Mouse (Mus musculus) gastrocnemius, adult 8-10 months (tissue): Measurements from ENCODE around the gene Olfr66. TPM values are rescaled to one million over a fixed set of nuclear protein-coding genes. Genes with fewer than 3 reads are reported as not detected.

ENCODE experiments used
- total RNA-seq, 4 experiments: library from RNA; stranded (reverse); gene quantifications; 2 replicates each; pipeline ENCODE4 v1.2.4; 2022

The Olfr66 gene
- total RNA-seq, 4 experiments from 2014 or later, result not detected

Other genes with a start within 250 kb of the Olfr66 start
- not detected for gene Olfr622, start 243.6 kb downstream of the Olfr66 start, total RNA-seq
- gene Olfr623, start 222.6 kb downstream of the Olfr66 start, total RNA-seq, result not detected
- gene Olfr624, start 215.1 kb downstream of the Olfr66 start, total RNA-seq, result not detected
- gene Olfr625-ps1, start 203.5 kb downstream of the Olfr66 start, total RNA-seq, result not detected
- not detected for gene Olfr243, start 171.6 kb downstream of the Olfr66 start, total RNA-seq
- gene Olfr628, start 155.9 kb downstream of the Olfr66 start, total RNA-seq, result not detected
- not detected for gene Olfr629, start 141.3 kb downstream of the Olfr66 start, total RNA-seq
- not detected for gene Olfr630, start 128.9 kb downstream of the Olfr66 start, total RNA-seq
- not detected for gene Olfr69, start 114.7 kb downstream of the Olfr66 start, total RNA-seq
- not detected for gene Olfr68, start 106.6 kb downstream of the Olfr66 start, total RNA-seq
- not detected for gene Olfr67, start 94.4 kb downstream of the Olfr66 start, total RNA-seq
- gene Hbb-bt, start 72.3 kb downstream of the Olfr66 start, total RNA-seq, result 10 to 100 TPM; 11.6 to 30.4 (median 18.8) TPM
- 100 to 1,000 TPM; 150 to 315 (median 224) TPM for gene Hbb-bs, start 58.2 kb downstream of the Olfr66 start, total RNA-seq
- not detected for gene Hbb-bh2, start 45.7 kb downstream of the Olfr66 start, total RNA-seq
- gene Hbb-bh1, start 43.1 kb downstream of the Olfr66 start, total RNA-seq, result not detected
- not detected for gene Hbb-y, start 33.0 kb downstream of the Olfr66 start, total RNA-seq
- not detected for gene Olfr64, start 8.2 kb upstream of the Olfr66 start, total RNA-seq
- gene Olfr65, start 17.2 kb upstream of the Olfr66 start, total RNA-seq, result not detected
- not detected for gene Olfr631, start 42.6 kb upstream of the Olfr66 start, total RNA-seq
- gene Olfr632, start 48.1 kb upstream of the Olfr66 start, total RNA-seq, result not detected
- gene Olfr633, start 58.2 kb upstream of the Olfr66 start, total RNA-seq, result not detected
- not detected for gene Olfr635, start 84.9 kb upstream of the Olfr66 start, total RNA-seq
- not detected for gene Olfr638, start 112.5 kb upstream of the Olfr66 start, total RNA-seq
- gene Olfr639, start 131.1 kb upstream of the Olfr66 start, total RNA-seq, result not detected
- gene Olfr640, start 139.3 kb upstream of the Olfr66 start, total RNA-seq, result not detected
- not detected for gene Olfr641, start 149.2 kb upstream of the Olfr66 start, total RNA-seq
- not detected for gene Olfr642, start 166.4 kb upstream of the Olfr66 start, total RNA-seq
- gene 4930516K23Rik, start 175.2 kb upstream of the Olfr66 start, total RNA-seq, result not detected
- not detected for gene Olfr644, start 185.6 kb upstream of the Olfr66 start, total RNA-seq
- not detected for gene Olfr645, start 199.2 kb upstream of the Olfr66 start, total RNA-seq
- not detected for gene Olfr646, start 218.6 kb upstream of the Olfr66 start, total RNA-seq
- gene Ubqln5, start 243.6 kb upstream of the Olfr66 start, total RNA-seq, result not detected